Mouse (Mus musculus) adrenal gland, adult (tissue): Measurements from ENCODE around the gene Pacsin2.

Experiments
- DNase-seq, 2 experiments: peaks; one replicate each; pipeline ENCODE4 v3.0.0; 2022 to 2023; ENCODE audit warnings: low spot score in 1 of 2; ENCODE audit not compliant: inconsistent age in 2 of 2

Pacsin2 gene

DNA sequence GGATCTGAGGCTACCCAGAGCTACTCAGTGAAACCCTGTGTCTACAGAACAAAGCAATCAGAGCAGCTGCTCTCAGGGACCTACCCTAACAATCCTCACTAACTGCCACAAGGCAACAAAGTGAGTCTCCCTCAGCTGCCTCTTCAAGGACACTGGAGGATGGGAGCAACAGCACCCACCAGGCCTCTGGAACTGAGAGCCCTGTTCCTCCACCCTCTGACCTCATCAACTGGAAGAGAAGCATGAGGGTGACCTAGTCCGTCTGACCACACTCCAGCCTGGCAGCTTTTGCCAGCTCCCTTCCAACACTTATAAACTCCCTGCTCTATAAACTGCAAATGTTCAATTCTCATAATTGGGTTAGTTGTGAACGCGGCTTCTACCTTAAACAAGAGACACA, 10.5 kb downstream of the Pacsin2 start:
- DNase-seq, result peak; percentile 67 to 77

- no peak for DNase-seq
Observed at GRCm38 (mm10) chr15:83452219-83452760, 12.1 kb downstream of the Pacsin2 start.

DNA sequence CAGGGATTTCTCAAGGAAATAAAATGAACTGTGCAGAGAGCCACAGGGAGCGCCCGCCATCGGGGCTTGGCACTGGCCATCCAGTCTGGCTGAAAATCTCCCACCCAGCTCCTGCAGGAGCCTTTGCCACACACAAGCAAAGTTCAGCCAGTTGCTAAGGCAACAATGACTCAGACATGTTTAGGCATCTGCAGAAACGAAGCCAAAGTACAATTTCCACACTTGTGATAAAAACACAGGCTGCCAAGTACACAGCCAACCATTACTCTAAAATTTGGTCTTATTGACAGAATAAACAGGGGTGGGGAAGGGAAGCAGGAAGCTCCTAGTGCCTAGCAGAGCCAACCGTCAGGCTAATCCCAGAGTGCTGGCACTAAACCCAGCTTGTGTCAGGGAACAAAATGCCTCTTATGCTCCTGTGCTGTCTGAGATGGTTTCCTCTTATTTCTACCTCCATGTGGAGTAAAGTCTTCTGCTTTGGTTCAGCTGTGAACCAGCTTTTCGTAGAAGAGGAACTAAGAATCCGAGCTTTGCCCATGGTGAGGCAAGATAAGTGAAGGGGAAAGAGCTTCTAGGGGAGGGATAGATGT, 12.7 kb downstream of the Pacsin2 start:
- peak; percentile 63 to 84 for DNase-seq

- no peak for DNase-seq
Observed at GRCm38 (mm10) chr15:83450007-83450406, 14.4 kb downstream of the Pacsin2 start.

- no peak for DNase-seq
Observed at GRCm38 (mm10) chr15:83448646-83449045, 15.8 kb downstream of the Pacsin2 start.

- no peak for DNase-seq
Observed at GRCm38 (mm10) chr15:83447791-83448544, 16.4 kb downstream of the Pacsin2 start.

GRCm38 (mm10) chr15:83445908-83446307, 18.5 kb downstream of the Pacsin2 start:
- DNase-seq, result no peak

DNA sequence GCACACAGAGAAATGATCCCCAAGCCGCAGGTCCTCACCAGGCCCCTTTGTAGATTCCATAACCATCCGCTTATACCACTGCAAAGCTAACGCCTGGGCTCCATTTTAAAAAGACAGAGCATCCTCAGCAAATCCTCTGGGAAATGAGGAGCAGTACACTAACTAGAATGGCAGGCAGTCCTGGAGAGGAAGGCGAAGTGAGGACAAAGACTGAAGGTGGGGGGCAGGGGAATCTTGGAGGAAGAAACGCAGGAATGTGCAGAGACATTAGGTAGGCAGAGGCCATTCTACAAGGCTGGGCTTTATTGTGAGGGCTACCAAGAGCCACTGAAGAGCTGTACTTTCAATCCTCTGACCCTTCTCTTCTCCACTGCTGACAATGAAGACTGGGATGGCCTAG, 19.0 kb downstream of the Pacsin2 start:
- no peak for DNase-seq

GRCm38 (mm10) chr15:83444425-83444824, 20.0 kb downstream of the Pacsin2 start:
- DNase-seq, result peak in 1 of 2 experiments; percentile 56

DNA sequence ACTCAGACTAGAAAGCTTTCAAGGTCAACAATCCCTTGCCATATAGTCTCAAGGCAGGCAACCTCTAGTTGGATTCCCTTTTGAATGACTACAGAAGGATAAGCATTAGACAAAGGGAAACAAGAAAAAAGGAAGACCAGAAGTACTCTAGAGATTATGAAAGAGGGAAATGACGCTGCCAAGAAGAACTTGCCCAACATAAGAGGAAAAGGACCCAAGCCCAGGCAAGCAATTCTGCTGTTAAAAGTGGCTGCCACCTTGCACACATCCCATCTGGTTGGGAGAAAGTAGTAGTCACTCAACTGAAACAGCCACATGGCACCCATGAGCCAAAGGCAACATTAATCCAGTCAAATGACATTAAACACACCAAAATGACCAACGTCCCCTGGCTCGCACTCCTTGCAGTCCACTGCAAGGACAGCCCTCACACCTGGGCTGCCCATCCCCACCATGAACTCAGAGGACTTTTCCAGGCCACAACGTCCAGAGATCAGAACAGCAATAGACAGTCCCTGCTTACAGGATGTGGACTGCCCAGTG, 21.8 kb downstream of the Pacsin2 start:
- no peak for DNase-seq

GRCm38 (mm10) chr15:83440726-83441125, 23.7 kb downstream of the Pacsin2 start:
- no peak for DNase-seq

GRCm38 (mm10) chr15:83436541-83436940, 27.9 kb downstream of the Pacsin2 start:
- DNase-seq, result no peak

GRCm38 (mm10) chr15:83435324-83436090, 28.9 kb downstream of the Pacsin2 start:
- DNase-seq, result no peak

GRCm38 (mm10) chr15:83434692-83435091, 29.7 kb downstream of the Pacsin2 start:
- no peak for DNase-seq

GRCm38 (mm10) chr15:83433344-83433743, 31.1 kb downstream of the Pacsin2 start:
- no peak for DNase-seq

- peak; percentile 71 to 90 for DNase-seq
Observed at GRCm38 (mm10) chr15:83432231-83433031, 32.0 kb downstream of the Pacsin2 start.

GRCm38 (mm10) chr15:83430986-83431763, 33.2 kb downstream of the Pacsin2 start:
- DNase-seq, result peak; percentile 39 to 81

DNA sequence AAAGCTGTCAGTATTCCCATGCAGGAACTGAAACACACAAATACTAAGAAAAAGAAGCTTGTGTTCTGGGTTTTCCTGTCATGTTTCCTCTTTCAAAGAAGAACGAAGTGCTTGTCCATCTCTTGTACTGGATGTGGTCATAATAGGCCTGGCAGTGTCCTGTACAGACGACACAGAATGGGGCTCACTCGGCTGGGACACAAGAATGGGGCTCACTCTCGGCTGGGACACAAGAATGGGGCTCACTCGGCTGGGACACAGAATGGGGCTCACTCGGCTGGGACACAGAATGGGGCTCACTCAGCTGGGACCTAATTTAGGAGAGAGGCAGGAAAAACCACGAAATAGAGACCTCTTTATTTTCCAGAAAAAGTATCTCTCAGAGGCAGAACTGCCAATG, 34.0 kb downstream of the Pacsin2 start:
- DNase-seq, result no peak

DNA sequence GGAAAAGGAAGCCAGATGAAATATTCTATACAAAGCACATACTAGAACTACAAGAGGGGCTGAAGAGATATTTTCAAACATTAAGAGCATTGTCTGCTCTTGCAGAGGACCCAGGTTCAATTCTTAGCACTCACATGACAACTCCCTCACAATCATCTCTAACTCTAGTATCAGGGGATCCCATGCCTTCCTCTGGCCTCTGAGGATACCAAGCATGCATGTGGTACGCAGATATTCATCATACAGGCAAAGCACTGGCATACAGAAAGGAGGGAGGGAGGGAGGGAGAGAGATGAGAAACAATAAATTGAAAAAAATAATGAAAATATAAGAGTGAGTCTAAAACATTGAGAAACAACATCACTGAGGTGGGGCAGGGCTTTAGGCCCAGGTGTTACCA, 35.8 kb downstream of the Pacsin2 start:
- DNase-seq, result no peak
